Mouse (Mus musculus) myocyte (in vitro differentiated cells): Measurements from ENCODE around the gene Spns2.

ENCODE experiments used
- E2F4 ChIP-seq: IDR thresholded peaks from one replicate; pipeline ENCODE4 v1.6.1; 2011; ENCODE audit warnings: mild to moderate bottlenecking, control low read depth, moderate library complexity; ENCODE audit not compliant: insufficient read depth
- POLR2A ChIP-seq: IDR thresholded peaks from one replicate; pipeline ENCODE4 v1.6.1; 2011; ENCODE audit warnings: low read depth, mild to moderate bottlenecking, control low read depth, moderate library complexity; ENCODE audit not compliant: insufficient read length
- TCF12 ChIP-seq: IDR thresholded peaks from one replicate; pipeline ENCODE4 v1.6.1; 2011; ENCODE audit warnings: mild to moderate bottlenecking, control low read depth; ENCODE audit not compliant: poor library complexity, insufficient read depth, severe bottlenecking

- TF ChIP-seq POLR2A: no peak
- TF ChIP-seq E2F4: no peak
- no peak for TF ChIP-seq TCF12
Measured at GRCm38 (mm10) chr11:72489881-72490301, at the start of gene Spns2.
